Mouse (Mus musculus) skeletal muscle tissue, postnatal 0 days (tissue): ENCODE results near the gene Trim8. TPM values are rescaled to one million over a fixed set of nuclear protein-coding genes. Genes with fewer than 3 reads are reported as not detected.

Experiments used
- polyA plus RNA-seq: library from polyadenylated mRNA; unstranded; fragments of >200 nt; fragmentation: Nextera tagmentation; extraction: Ambion mirVana; gene quantifications from 2 replicates; pipeline ENCODE4 v1.2.1, GENCODE M21; 2015

Trim8 gene
- polyA plus RNA-seq, result 13.8 and 14.1 TPM in 2 replicates

DNA sequence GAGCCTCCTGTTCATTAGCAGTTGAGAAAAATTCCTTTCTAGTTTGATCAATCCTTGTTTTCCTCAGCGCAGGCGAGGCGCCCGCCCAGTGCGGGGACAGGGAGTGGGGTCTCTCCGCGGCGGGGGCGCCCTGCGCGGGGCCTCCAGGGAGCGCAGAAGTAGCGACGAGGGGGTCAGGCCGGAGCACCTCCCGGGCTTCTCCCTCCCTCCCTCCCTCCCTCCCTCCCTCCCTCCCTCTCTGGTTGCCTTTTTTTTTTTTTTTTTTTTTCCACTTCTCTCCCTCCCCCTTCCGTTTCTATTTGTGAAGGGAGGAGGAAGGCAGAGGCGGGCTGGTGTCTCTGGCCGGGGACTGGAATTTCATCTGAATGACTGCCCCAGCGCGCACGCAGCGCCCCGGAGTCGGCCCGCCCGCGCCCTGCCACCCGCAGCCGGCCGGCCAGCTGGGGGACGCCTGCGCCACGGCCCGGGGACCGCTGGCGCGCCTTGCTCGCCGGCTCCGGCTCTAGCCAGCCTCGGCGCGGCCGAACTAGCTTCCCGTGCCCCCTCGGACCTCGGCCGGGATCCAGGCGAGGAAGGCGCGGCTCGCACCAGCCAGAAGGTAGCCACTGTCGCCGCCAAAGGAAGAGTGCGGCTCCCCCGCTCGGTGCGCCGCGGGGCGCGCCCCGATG lies at the start of gene Trim8:
Gene Trim8 (plus strand): TSS at position 302 of the 668 bp plus-strand sequence.

Other genes starting within 250 kb of the Trim8 start
- 8.2 and 10.2 TPM in 2 replicates for gene Nfkb2, start 197.4 kb upstream of the Trim8 start, polyA plus RNA-seq
- 1.5 and 1.6 TPM in 2 replicates for gene Psd, start 174.5 kb upstream of the Trim8 start, polyA plus RNA-seq
- gene Fbxl15, start 173.5 kb upstream of the Trim8 start, polyA plus RNA-seq, result 7.3 and 8.7 TPM in 2 replicates
- gene Cuedc2, start 163.0 kb upstream of the Trim8 start, polyA plus RNA-seq, result 141 and 149 TPM in 2 replicates
- gene Mfsd13a, start 160.6 kb upstream of the Trim8 start, polyA plus RNA-seq, result 1.6 and 2.4 TPM in 2 replicates
- 1.2 and 1.4 TPM in 2 replicates for gene 2310034G01Rik, start 151.4 kb upstream of the Trim8 start, polyA plus RNA-seq
- gene Actr1a, start 106.0 kb upstream of the Trim8 start, polyA plus RNA-seq, result 64.6 and 72.9 TPM in 2 replicates
- gene Sufu, start 104.8 kb upstream of the Trim8 start, polyA plus RNA-seq, result 9.9 and 10.8 TPM in 2 replicates
- gene Arl3, start 71.5 kb downstream of the Trim8 start, polyA plus RNA-seq, result 74.2 and 74.4 TPM in 2 replicates
- gene Sfxn2, start 71.7 kb downstream of the Trim8 start, polyA plus RNA-seq, result 7.5 and 8.7 TPM in 2 replicates
- gene Wbp1l, start 97.4 kb downstream of the Trim8 start, polyA plus RNA-seq, result 32.4 and 32.7 TPM in 2 replicates
- 0.12 TPM in 1 of 2 replicates, not detected in the other for gene Cyp17a1, start 171.5 kb downstream of the Trim8 start, polyA plus RNA-seq
- gene Borcs7, start 188.2 kb downstream of the Trim8 start, polyA plus RNA-seq, result 17.1 and 18.7 TPM in 2 replicates
- 42.1 and 44.6 TPM in 2 replicates for gene As3mt, start 205.8 kb downstream of the Trim8 start, polyA plus RNA-seq